Mouse (Mus musculus) mesoderm, embryonic 11.5 days (tissue): ENCODE measurements around the gene F2rl3.

Experiments used
- DNase-seq: peaks from one replicate; pipeline ENCODE4 v3.0.0-alpha.2; 2012; ENCODE audit warnings: low read depth, low spot score

The F2rl3 gene

DNA sequence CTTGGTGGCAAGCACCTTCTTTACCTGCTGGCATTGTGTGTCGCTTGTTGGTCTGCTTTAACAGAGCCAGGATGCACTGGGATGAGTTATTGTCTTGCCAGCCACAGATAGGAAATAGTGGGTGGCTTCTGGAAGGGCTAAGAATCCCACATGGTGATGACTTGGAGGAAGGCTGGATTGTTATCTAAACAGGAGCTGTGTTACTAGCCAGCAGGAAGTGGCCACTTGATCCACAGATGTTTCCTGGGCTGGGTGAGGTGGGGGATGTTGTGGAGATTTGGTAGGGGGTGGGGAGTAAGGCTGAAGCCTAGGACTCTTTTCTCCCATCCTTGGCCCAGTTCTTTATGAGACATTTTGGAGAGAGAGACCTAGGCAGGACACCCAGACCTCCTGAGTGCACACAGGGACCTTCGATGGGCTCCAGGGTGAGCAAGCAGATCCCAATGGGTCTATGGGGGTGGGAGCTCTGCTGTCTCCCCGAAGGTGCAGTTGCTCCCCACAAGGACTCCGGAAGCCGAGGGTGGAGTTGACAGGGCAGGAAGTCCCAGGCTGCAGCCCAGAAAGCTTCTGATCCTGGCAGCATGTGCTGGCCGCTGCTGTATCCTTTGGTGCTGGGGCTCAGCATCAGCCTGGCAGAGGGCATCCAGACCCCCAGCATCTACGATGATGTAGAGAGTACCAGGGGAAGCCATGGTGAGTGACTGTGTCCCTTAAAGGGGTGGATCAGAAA is at the start of gene F2rl3:
F2rl3 (plus strand) TSS at position 559 of the 730 bp plus-strand sequence.
- no peak for DNase-seq

GRCm38 (mm10) chr8:72712569-72712968 is 49.1 kb upstream of the F2rl3 start:
- DNase-seq: peak; percentile 14

DNA sequence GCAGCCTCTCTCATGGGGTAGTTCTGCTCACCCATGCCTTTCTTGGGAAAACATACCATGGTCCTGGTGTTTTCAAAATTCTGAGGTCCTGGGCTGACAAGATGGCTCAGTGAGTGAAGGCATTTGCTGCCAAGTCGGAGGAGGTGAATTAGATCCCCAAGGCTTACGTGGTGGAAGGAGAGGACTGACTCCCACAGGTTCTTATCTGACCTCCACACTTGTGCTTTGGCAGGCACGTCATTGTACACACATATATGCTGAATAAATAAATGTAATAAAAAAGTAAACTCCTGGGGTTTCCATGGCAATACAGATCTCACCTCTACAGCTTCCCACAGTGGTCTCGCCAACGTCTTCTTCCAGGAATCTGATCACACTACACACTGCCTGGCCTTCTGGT is 45.1 kb upstream of the F2rl3 start:
- DNase-seq: no peak

DNA sequence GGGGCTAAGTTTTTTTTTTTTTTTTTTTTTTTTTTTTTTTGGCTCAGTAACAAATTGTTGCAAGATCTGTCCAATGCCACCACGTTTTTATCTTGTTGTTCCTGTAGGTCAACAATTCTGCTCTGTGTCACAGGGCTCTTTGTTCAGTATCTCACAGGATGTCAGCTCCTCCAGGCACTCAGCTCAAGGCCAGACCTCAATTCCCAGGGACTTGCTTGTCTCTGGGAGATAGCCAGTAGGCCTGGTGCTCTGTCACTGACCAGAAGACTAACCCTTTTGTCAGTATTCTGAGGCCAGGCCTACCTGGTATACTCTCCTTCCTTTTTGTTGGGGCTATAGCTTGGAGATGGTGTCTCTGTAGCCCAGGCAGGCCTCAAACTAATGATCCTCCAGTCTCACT is 41.1 kb upstream of the F2rl3 start:
- no peak for DNase-seq

DNA sequence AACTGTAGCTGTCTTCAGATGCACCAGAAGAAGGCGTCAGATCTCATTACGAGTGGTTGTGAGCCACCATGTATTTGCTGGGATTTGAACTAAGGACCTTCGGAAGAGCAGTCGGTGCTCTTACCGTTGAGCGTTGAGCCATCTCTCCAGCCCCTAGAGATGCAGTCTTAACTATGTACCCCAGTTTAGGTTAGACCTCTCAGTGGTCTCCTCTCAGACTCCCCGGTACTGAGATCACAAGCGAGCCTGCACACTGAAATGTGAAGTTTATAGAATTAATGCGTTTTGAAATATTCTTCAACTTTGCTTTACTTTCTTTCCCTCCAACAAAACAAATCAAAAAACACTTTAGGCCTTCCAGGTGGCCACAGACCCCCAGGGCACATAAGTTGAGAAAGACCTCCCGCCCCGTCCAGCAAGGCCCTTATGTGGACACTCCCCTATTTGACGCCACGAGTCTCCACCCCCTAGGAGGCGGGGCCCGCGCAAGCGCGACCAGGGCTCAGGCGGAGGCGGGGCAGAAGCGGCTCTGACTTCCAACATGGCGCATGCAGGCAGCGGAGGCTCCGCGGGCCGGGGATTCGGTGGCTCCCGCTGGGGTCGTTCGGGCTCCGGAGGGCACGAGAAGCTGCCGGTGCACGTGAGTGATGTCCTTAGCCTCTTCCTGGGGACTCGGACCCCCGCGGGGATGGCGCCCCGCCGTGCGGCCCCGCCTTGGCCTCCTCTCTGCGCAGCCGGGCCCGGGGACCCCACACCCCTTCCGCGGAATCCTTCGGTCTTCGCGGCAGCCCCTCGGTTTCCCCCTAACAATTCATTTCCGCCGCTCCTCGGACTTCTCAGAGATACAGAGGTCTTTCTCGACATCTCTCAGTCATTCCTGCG is 38.7 kb upstream of the F2rl3 start, which contains the start of gene Sin3b:
Sin3b (plus strand) TSS at position 517 of the 882 bp plus-strand sequence.
- DNase-seq: peak; percentile 93

DNA sequence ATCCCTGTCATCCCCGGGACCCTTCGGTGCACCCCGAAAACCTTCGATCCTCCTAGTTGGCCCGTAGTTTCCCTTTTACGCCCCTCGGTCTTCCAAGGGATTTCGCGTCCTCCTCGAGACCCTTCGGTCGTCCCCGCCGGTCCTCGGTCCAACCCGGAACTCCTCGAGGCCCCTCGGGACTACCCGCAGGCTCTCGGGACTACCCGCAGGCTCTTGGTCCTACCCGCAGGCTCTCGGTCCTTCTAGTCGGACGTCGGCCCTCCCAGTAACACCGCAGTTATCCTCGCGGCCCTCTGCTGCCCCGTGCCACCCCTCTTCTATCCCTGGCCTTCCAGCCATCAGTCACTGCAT is 38.1 kb upstream of the F2rl3 start:
- peak; percentile 14 for DNase-seq

DNA sequence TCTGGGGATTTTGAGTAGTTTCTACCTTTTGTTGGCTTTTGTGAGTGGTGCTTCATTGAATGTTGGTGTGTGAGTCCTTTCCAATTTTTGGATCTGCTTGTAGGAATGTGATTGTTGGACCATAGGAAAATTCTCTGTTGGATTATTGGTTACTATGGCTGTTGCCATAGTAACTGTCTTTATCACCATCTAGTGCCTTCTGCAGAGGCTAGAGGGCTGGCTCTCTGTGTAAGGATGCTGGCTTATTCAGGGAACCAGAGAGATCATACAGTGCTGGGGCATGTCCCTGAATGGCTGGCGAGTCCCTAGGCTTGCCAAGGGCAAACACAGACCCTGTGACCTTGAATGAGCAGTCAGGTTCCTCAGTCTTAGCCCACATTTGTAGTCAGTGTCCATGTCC is 33.0 kb upstream of the F2rl3 start:
- DNase-seq: no peak

DNA sequence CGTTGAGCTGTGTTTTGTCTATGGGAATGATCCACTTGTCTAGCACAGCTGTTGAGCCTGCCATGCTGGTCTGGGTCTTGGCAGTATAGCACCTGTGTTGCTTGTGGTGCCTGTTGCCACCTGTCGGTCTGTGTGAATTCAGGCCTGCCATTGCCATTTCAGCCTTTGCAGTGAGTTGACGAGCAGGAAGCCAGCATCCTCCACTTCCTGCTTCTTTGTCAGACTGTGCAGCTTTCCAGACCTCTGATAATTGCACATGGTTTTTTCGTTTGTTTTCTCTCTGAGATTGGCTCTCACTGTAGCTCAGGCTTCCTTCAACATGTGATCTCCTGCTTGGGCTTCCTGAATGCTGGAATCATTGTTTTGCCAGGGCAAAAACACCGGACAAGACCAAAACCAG is 26.7 kb upstream of the F2rl3 start:
- DNase-seq: no peak

GRCm38 (mm10) chr8:72736868-72737267 is 24.8 kb upstream of the F2rl3 start:
- no peak for DNase-seq

DNA sequence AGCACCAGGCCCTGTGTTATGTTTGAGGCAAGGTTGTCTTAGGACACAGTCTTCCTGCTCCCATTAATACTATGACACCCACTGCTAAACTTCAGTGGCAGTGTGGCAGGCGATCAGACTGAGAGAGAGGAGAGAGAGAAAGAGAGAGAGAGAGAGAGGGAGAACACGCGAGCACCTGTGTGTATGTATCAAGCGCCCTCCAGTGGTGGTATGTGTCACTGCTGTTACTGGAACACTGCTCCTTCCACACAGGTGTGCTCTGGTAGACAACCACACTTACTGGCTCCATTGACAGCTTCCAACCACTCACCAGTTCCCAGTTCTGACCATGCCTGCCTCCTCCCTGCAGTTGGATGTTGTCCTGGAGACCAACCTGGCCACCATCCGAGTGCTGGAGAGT is 15.6 kb upstream of the F2rl3 start:
- peak; percentile 39 for DNase-seq

DNA sequence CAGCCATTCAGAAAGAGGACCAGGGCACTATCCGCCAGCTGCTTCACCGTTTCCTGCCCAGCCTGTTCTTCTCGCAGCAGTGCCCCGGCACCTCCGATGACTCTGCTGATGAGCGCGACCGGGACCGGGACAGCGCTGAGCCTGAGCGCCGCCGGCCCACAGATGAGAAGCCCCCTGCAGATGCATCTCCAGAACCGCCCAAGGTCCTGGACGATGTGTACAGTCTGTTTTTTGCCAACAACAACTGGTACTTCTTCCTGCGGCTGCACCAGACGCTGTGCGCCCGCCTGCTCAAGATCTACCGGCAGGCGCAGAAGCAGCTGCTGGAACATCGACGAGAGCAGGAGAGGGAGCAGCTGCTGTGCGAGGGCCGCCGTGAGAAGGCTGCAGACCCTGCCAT is 11.8 kb upstream of the F2rl3 start:
- no peak for DNase-seq

- no peak for DNase-seq
These were observed 11.4 kb upstream of the F2rl3 start for GRCm38 (mm10) chr8:72750266-72750665.

- DNase-seq: no peak
These were observed 10.6 kb upstream of the F2rl3 start for GRCm38 (mm10) chr8:72751126-72751525.

DNA sequence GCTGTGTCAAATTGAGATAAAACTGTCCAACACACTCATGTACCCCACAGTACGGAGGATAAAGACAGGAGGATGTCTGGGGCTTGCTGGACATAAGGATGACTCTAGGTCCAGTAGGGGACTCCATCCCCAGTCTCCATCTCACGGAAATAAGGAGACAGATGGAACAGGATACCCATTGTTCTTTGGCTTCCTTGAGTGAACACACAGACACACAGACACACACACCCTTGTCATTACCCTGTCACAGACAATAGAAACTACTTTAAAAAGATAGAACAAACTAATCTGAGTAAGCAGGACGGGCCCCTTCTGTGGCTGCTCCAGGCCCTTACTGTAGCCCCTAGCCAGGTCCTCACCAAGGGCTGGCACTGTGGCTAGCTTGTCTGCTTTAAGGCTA is 9.4 kb upstream of the F2rl3 start:
- no peak for DNase-seq

- DNase-seq: no peak
These were observed 8.5 kb upstream of the F2rl3 start for GRCm38 (mm10) chr8:72753165-72753564.

- no peak for DNase-seq
These were observed 7.9 kb upstream of the F2rl3 start for GRCm38 (mm10) chr8:72753781-72754180.

DNA sequence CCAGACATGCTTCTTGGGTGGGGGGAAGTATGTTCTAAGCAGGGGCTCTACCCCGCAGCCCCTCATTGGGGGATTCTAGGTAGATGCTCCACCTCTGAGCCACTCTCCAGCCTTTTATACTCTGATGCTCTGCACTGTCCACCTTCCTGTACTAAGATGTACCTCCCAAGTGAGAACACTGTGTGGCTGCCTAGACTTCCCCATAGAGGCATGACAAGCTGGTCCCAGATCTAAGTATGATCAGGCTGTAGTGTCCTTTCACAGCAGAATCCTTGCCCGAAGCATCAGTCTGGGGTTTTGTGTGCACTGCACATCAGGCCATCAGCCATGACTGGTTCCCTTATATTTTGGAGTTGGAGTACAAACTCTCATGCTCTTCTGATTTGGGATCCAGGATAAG is 5.6 kb upstream of the F2rl3 start:
- no peak for DNase-seq

GRCm38 (mm10) chr8:72756771-72757390 is 4.8 kb upstream of the F2rl3 start:
- DNase-seq: no peak

DNA sequence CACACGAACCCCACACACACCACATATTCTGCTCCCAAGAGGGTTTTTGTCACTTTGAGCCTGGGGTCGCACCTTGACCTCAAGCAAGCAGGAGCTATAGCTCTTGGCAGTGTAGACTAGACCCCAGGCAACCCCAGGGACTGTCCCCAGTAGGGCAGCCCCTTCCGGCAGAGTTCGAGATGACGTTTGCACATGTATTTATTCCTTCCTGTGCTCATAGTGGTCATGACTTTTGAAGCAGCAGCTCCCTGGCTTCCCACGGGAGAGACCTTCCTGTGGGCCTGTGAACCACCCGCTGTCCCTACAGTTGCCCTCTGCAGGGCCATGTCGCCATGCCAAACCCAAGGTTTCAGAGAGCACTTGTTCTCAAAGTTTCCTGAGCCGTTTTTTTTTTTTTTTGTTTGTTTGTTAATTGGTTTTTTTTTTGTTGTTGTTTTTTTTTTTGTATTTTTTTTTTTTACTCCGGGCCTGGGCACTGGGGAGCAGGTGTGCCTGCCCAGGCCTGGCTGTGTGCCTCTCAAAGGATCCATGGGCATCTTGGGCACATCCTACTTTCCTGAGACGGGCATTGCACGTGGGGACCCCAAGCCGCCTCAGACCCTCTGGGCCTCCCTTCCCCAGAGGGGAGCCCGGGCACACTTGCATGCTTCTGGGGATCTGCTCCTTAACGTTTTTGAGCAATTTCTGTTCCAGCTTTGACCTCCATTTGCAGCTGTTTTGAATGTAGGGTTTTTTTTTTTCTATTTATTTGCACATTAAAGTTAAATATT is 4.1 kb upstream of the F2rl3 start:
- no peak for DNase-seq

DNA sequence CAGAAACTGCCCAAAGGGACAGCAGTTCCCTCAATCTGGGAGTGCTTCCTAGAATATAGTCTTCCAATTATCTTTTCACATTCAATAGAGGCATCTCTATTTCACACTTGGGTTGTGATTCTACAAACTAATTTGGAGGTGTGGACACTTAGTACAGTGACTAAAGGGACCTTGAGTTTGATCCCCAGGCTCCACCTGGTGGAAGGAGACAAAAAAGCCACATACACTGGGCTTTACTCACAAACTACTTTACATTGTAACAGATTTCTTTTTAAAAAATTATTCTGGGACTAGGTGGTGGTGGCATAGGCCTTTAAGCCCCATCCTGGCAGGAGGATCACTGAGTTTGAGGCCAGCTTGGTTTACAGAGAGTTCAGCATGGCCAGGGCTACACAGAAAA is 3.4 kb upstream of the F2rl3 start:
- no peak for DNase-seq

DNA sequence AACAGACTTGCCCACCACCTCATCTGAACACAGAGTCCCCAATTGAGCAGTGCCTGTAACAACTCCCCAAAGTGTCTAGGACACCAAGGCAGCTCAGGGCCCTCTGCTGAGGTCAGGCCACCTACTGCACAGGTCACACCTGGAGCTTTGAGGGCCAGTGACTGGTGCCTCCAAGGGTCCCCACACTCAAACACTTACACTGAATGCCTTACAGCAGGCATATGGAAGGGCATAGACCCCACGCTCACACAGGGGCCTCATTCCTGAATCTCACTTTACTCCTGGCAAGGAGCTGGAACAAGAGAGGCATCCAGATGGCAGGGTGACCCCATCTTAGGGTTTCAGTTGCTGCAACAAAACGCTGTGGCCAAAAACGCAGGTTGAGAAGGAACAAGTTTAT is 1.5 kb upstream of the F2rl3 start:
- no peak for DNase-seq

- no peak for DNase-seq
These were observed 626 bp downstream of the F2rl3 start for GRCm38 (mm10) chr8:72762306-72762705.
